Mouse (Mus musculus) ES-E14 (cell line): ENCODE results near the gene Wnk1.

Experiments
- CHD2 ChIP-seq: IDR thresholded peaks from 2 replicates; pipeline ENCODE4 v1.6.1; 2014; ENCODE audit warnings: mild to moderate bottlenecking, low read depth, low read length, inconsistent platforms
- HCFC1 ChIP-seq: IDR thresholded peaks from 2 replicates; pipeline ENCODE4 v1.6.1; 2012; ENCODE audit warnings: low read length, inconsistent platforms, borderline replicate concordance; ENCODE audit not compliant: insufficient read depth
- ZNF384 ChIP-seq: IDR thresholded peaks from 2 replicates; pipeline ENCODE4 v1.6.1; 2012; ENCODE audit warnings: low read depth, low read length, inconsistent platforms

- TF ChIP-seq CHD2: no peak
- TF ChIP-seq HCFC1: no peak
- TF ChIP-seq ZNF384: no peak
These were observed 41.1 kb upstream of the Wnk1 start for GRCm38 (mm10) chr6:120079547-120079946.
